Mouse (Mus musculus) kidney, postnatal 0 days (tissue): ENCODE results near the gene Usp5. TPM values are rescaled to one million over a fixed set of nuclear protein-coding genes. Genes with fewer than 3 reads are reported as not detected.
"Not testable (repeated sequence)": the region's sequence is repeated elsewhere in the genome, so short reads cannot be mapped to it uniquely, and the experiment has no call there.

ENCODE experiments used
- ATAC-seq: fragments of 200-750 bp; cut with Nextera tagmentation; replicated peaks from 2 replicates; pipeline ENCODE4 v1.8.0; 2017; ENCODE audit warnings: low read depth, moderate number of reproducible peaks, moderate TSS enrichment, moderate library complexity; ENCODE audit not compliant: low FRiP score
- DNase-seq: peaks from one replicate; pipeline ENCODE4 v3.0.0-alpha.2; 2016; ENCODE audit warnings: low spot score
- H3K27ac ChIP-seq: fragments of 300-500 bp; sonication (generic); 2 replicates; pipeline ENCODE4 v1.5.1; 2014; ENCODE audit warnings: mild to moderate bottlenecking
- H3K27me3 ChIP-seq: fragments of 300-500 bp; sonication (generic); 2 replicates; pipeline ENCODE4 v1.6.1; 2014; ENCODE audit warnings: low read length, mixed read lengths; ENCODE audit not compliant: insufficient read depth
- H3K36me3 ChIP-seq: fragments of 300-500 bp; sonication (generic); 2 replicates; pipeline ENCODE4 v1.6.1; 2014; ENCODE audit warnings: low read length, mixed read lengths; ENCODE audit not compliant: insufficient read depth
- H3K4me1 ChIP-seq: fragments of 300-500 bp; sonication (generic); replicated peaks from 2 replicates; pipeline ENCODE4 v1.6.1; 2014; ENCODE audit warnings: antibody characterized with exemption, low read length, mixed read lengths; ENCODE audit not compliant: insufficient read depth
- H3K4me2 ChIP-seq: fragments of 300-500 bp; sonication (generic); 2 replicates; pipeline ENCODE4 v1.6.1; 2014; ENCODE audit warnings: mild to moderate bottlenecking, low read length, moderate library complexity, mixed read lengths
- H3K4me3 ChIP-seq: fragments of 300-500 bp; sonication (generic); replicated peaks from 2 replicates; pipeline ENCODE4 v1.5.1; 2014; ENCODE audit warnings: low read depth, low read length
- H3K9ac ChIP-seq: fragments of 300-500 bp; sonication (generic); 2 replicates; pipeline ENCODE4 v1.6.1; 2014; ENCODE audit warnings: low read depth, low read length
- H3K9me3 ChIP-seq: fragments of 300-500 bp; sonication (generic); replicated peaks from 2 replicates; pipeline ENCODE4 v1.6.1; 2016; ENCODE audit warnings: low read length, inconsistent platforms, mixed read lengths
- CTCF ChIP-seq: IDR thresholded peaks from 2 replicates; pipeline ENCODE4 v1.5.1; 2016; ENCODE audit warnings: antibody characterized with exemption, low read depth, mild to moderate bottlenecking, moderate library complexity
- WGBS: fragments of 180-500 bp; shearing (Covaris S2); extraction: QIAGEN DNeasy Blood & Tissue Kit; methylation state at CpG from one replicate; pipeline ENCODE4 v1.1.7; 2014; 5-methylcytosine and 5-hydroxymethylcytosine counted together
- polyA plus RNA-seq: library from polyadenylated mRNA; unstranded; fragments of >200 nt; fragmentation: Nextera tagmentation; extraction: Ambion mirVana; gene quantifications from 2 replicates; pipeline ENCODE4 v1.2.1, GENCODE M21; 2015

Usp5 gene
- polyA plus RNA-seq, 1 experiment from 2014 or later: 96.6 TPM

DNA sequence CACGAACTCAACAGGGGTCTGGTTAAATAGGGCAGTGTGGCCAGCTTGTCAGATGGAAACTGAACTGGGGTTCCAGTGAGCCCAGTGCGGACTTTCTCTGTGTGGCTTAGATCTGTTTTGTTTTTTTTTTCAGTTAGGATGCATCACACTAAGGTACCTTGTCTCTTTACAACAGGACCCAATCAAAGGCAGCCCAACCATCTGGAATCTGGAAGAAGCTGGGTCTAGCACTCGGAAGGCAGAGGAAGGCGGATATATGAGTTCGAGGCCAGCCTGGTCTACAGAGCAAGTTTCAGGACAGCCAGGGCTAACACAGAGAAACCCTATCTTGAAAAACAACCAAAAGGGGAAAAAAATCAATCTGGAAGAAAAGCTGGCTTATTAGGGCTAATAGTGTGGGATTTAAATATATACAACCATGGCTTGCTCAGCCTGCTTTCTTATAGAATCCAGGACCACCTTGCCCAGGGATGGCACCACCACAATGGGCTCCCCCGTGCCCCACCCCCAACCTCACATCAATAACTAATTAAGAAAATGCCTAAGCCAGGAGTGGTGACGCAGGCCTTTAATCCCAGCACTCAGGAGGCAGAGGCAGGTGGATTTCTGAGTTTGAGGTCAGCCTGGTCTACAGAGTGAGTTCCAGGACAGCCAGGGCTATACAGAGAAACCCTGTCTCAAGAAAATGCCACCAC, 22.7 kb downstream of the Usp5 start:
- Histone ChIP-seq H3K9ac (peak overlapping the region; percentile 18; the same call in 1 of the 2 replicates), H3K36me3 (peaks cover under 1% of the 10 kb centered on the region; the same call in 1 of the 2 replicates), H3K9me3 (no peaks in the 10 kb centered on the region), H3K4me2 (peak overlapping the region; percentile 69), H3K27ac (peak overlapping the region; percentile 94), H3K4me3 (peak overlapping the region; percentile 38; the same call in 1 of the 2 replicates), H3K27me3 (no peaks in the 10 kb centered on the region), H3K4me1 (peaks cover 15% of the 10 kb centered on the region; the same call in 1 of the 2 replicates)
- DNase-seq (no peak), ATAC-seq (no peak)
- 74% methylated on average over 7 of the region's 7 CpGs for WGBS
- TF ChIP-seq CTCF: no peak

DNA sequence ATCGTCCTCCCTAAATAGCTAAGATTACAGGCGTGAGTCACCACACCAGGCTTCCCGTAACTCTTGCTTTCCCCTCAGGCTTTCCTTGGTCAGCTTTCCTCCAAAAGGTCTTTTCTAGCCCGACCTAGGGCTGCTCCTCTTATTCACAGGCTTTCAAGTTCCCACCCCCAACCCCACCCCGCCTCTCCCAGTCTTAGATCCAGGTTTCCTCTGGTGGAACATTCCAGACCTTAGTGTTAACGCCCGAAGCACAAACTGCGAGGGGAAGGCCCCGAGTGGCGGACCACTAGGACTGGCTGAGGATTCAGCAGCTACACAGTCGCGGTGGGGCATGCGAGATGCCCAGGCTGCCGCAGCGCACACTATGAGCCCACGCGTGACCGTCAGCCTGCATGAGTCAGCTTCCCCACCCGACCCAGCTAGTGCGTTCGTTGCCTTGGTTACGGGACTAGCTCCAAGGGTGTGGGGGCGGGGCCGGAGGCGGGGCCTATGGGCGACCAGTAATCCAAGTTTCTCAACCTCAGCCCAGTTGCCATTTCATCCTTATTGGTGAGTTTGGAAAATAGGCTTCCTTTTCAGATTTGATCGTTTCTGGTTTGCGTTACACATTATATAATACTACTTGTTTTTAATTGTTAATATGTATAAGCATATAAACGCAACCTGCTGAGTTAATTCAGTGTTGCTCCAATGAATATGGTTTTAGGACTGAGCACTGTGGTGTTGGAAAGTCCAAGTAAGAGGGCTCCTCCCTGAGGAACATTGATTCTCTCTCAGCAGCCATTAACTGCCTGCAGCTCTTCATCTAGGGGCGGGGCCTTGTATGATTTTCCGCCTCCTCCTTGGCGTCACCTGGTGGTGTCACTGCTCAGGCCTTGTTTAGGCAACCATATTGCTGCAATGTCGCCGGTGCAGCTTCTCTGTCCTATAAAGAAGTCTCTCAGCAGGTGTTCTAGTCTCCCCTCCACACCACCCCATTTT, 23.7 kb downstream of the Usp5 start:
- peak; percentile 54 for TF ChIP-seq CTCF
- peak overlapping the region; percentile 69 for H3K4me2 ChIP-seq
- peak overlapping the region; percentile 38 for H3K4me3 ChIP-seq
- ATAC-seq: peak; percentile 84
- peaks cover 15% of the 10 kb centered on the region; the same call in 1 of the 2 replicates for H3K4me1 ChIP-seq
- 2% methylated on average over 34 of the region's 34 CpGs for WGBS
- peak overlapping the region; percentile 94 for H3K27ac ChIP-seq
- no peaks in the 10 kb centered on the region for H3K9me3 ChIP-seq
- H3K27me3 ChIP-seq: no peaks in the 10 kb centered on the region
- H3K9ac ChIP-seq: peak overlapping the region; percentile 57
- peak; percentile 96 for DNase-seq
- no peaks in the 10 kb centered on the region for H3K36me3 ChIP-seq

DNA sequence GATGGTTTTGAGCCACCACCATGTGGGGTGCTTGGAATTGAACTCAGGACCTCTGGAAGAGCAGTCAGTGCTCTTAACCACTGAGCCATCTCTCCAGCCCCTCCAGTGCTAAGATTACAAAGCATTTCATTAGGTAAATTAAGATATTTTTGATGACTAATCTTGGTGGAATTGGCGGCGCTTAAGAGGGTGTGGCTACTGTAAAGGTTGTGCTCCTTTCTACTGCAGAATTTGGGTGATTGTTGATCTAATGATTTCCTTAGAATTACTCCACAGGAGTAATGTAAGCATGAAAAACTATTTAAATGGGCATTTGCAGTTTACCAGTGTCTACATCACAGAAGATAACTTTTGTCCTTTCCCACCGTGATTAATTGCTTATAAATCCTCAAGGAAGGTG, 24.9 kb downstream of the Usp5 start:
- Histone ChIP-seq H3K9me3 (no peaks in the 10 kb centered on the region), H3K4me3 (no peak overlapping the region), H3K27ac (0 out of 2 replicates have a peak overlapping the region, but pooled peaks have one; percentile 94), H3K9ac (no peak overlapping the region), H3K36me3 (no peaks in the 10 kb centered on the region), H3K27me3 (no peaks in the 10 kb centered on the region), H3K4me2 (no peak overlapping the region), H3K4me1 (peaks cover 10% of the 10 kb centered on the region; the same call in 1 of the 2 replicates)
- no peak for DNase-seq
- TF ChIP-seq CTCF: no peak
- ATAC-seq: no peak
- 83% methylated on average over 3 of the region's 3 CpGs for WGBS

DNA sequence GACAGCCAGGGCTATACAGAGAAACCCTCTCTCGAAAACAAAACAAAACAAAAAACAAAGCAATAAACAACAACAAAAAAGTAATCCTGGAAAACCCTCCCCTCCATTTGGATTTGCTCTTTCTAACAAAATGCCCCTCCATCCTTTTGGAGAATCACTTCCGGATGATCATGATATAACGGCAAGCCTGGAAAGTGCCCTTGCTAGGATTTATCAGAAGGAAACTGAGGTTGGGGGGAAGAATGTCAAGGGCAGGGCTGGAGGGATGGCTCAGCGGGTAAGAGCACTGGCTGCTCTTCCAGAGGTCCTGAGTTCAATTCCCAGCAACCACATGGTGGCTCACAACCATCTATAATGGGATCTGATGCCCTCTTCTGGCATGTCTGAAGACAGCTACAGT, 25.6 kb downstream of the Usp5 start:
- not testable (repeated sequence) for DNase-seq, ATAC-seq

DNA sequence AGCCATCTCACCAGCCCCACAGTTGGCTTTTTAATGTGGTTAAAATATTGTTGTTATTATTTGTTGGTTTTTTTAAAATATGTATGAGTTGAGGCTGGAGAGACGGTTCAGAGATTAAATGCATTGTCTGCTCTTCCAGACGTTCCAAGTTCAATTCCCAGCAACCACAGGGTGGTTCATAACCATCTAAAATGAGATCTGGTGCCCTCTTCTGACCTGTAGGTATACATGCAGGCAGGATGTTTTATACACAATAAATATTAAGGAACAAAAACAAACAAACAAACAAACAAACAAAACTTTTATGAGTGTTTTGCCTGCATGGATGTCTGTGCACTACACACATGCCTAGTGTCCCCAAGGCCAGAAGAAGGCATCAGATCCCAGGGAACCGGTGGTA, 26.2 kb downstream of the Usp5 start:
- no peaks in the 10 kb centered on the region for H3K9me3 ChIP-seq
- ATAC-seq: no peak
- H3K27ac ChIP-seq: no peak overlapping the region
- no peak for DNase-seq
- no peak overlapping the region for H3K9ac ChIP-seq
- TF ChIP-seq CTCF: peak; percentile 19
- H3K36me3 ChIP-seq: no peaks in the 10 kb centered on the region
- no peak overlapping the region for H3K4me2 ChIP-seq
- H3K4me3 ChIP-seq: no peak overlapping the region
- H3K27me3 ChIP-seq: no peaks in the 10 kb centered on the region
- H3K4me1 ChIP-seq: peaks cover 7% of the 10 kb centered on the region; the same call in 1 of the 2 replicates
- 85% methylated on average over 3 of the region's 3 CpGs for WGBS

More for the DNA sequence above, 25.6 kb downstream of the Usp5 start:
- H3K36me3 ChIP-seq, H3K27ac ChIP-seq, H3K4me1 ChIP-seq, H3K9me3 ChIP-seq, H3K4me2 ChIP-seq, H3K27me3 ChIP-seq, H3K4me3 ChIP-seq, H3K9ac ChIP-seq: not testable (repeated sequence)
- whole genome bisulfite sequencing: 94% methylated on average over 4 of the region's 4 CpGs

DNA sequence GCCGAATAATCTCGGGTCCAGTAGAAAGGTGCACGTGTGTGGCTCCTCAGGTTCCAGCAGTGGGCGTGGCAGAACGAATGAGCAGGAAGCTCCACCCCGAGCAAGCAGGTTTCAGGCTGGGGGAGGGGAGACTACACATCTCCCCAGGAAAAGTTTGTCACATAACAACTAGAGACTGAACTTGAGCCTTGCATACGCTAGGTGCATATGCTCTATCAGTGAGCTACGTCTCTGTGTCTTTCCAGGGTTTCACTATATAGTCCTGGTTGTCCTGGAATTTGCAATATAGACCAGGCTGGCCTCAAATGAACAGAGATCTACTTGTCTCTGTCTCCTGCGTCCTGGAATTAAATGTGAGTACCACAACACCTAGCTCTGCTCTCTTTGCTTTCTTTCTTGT, 26.9 kb downstream of the Usp5 start:
- not testable (repeated sequence) for H3K4me1 ChIP-seq, ATAC-seq, H3K36me3 ChIP-seq, H3K4me3 ChIP-seq, DNase-seq, H3K9ac ChIP-seq, H3K27me3 ChIP-seq, H3K9me3 ChIP-seq
- 22% methylated on average over 4 of the region's 9 CpGs for WGBS
- Histone ChIP-seq H3K27ac (peak overlapping the region; percentile 47; the same call in 1 of the 2 replicates), H3K4me2 (peak overlapping the region; percentile 31)
